Mouse (Mus musculus): ENCODE results near the gene Rsf1. TPM values are rescaled to one million over a fixed set of nuclear protein-coding genes. Genes with fewer than 3 reads are reported as not detected.

Rsf1 gene
- polyA plus RNA-seq, 1 experiment from 2014 or later: 9.5 TPM

DNA sequence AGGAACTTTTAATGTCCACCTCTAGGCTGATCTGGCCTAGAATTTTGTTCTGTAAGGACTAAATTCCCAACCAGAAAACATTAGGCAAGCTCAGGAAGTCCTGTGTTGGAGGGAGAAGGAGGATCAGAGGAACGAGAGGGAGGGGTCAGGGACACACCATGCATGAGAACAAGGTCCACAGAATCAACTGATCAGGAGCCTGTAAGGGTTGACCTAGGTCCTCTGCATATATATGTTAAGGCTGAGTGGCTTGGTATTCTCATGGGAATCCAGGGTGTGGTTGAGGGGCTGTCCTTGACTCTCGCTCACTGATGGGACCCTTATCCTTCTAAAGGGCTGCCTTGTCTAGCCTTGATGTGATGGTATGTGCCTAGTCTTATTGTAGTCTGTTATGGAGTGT lies 16.1 kb upstream of the Rsf1 start:
- Histone ChIP-seq H3K27ac (ENCODE audit: low read depth, low read length) (no peak overlapping the region), H3K4me1 (replicated peaks; ENCODE audit: control insufficient read depth, insufficient read depth, low read length) (no peaks in the 10 kb centered on the region), H3K9me3 (ENCODE audit: control insufficient read depth) (no peaks in the 10 kb centered on the region), H3K4me3 (ENCODE audit: low read depth, low read length) (no peak overlapping the region), H3K27me3 (replicated peaks; ENCODE audit: control insufficient read depth, insufficient read depth, low read length) (no peaks in the 10 kb centered on the region), H3K36me3 (ENCODE audit: control insufficient read depth, insufficient read depth) (peaks cover 4% of the 10 kb centered on the region), H3K4me2 (replicated peaks; ENCODE audit: low read depth) (no peak overlapping the region), H3K9ac (ENCODE audit: low read depth, low read length) (no peak overlapping the region)
- ATAC-seq: no peak
- WGBS: 65% methylated on average over 2 of the region's 2 CpGs
- TF ChIP-seq CTCF (IDR thresholded peaks at IDR 0.05; ENCODE audit: low read depth): no peak

DNA sequence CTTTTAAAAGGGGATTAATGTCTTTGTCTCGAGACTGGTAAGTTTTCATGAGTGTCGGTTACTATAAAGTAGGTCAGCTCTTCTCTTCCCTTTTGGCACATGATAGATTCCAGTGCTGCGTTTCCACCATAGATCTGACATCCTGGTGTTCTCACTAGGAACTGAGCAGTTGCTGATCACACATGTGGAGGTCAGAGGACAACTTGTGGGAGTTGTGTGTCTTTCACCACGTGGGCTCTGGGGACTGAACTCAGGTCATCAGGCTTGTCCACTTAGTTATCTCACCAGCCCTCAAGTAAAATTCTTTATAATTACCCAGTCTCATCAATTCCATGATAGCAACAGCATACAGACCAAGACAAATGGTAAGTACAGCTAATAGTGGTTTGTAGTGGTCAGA lies 10.3 kb upstream of the Rsf1 start:
- H3K36me3 ChIP-seq (ENCODE audit: control insufficient read depth, insufficient read depth): peaks cover 23% of the 10 kb centered on the region
- H3K4me3 ChIP-seq (ENCODE audit: low read depth, low read length): no peak overlapping the region
- no peaks in the 10 kb centered on the region for H3K9me3 ChIP-seq (ENCODE audit: control insufficient read depth)
- 75% methylated on average over 4 of the region's 4 CpGs for WGBS
- ATAC-seq: no peak
- no peak for TF ChIP-seq CTCF (IDR thresholded peaks at IDR 0.05; ENCODE audit: low read depth)
- H3K4me1 ChIP-seq (replicated peaks; ENCODE audit: control insufficient read depth, insufficient read depth, low read length): no peaks in the 10 kb centered on the region
- H3K4me2 ChIP-seq (replicated peaks; ENCODE audit: low read depth): no peak overlapping the region
- no peaks in the 10 kb centered on the region for H3K27me3 ChIP-seq (replicated peaks; ENCODE audit: control insufficient read depth, insufficient read depth, low read length)
- H3K27ac ChIP-seq (ENCODE audit: low read depth, low read length): no peak overlapping the region
- no peak overlapping the region for H3K9ac ChIP-seq (ENCODE audit: low read depth, low read length)

- Histone ChIP-seq H3K27ac (ENCODE audit: low read depth, low read length) (no peak overlapping the region), H3K27me3 (replicated peaks; ENCODE audit: control insufficient read depth, insufficient read depth, low read length) (no peaks in the 10 kb centered on the region), H3K4me2 (replicated peaks; ENCODE audit: low read depth) (no peak overlapping the region), H3K36me3 (ENCODE audit: control insufficient read depth, insufficient read depth) (peaks cover 24% of the 10 kb centered on the region), H3K9me3 (ENCODE audit: control insufficient read depth) (no peaks in the 10 kb centered on the region), H3K9ac (ENCODE audit: low read depth, low read length) (no peak overlapping the region), H3K4me1 (replicated peaks; ENCODE audit: control insufficient read depth, insufficient read depth, low read length) (no peaks in the 10 kb centered on the region), H3K4me3 (ENCODE audit: low read depth, low read length) (no peak overlapping the region)
- TF ChIP-seq CTCF (IDR thresholded peaks at IDR 0.05; ENCODE audit: low read depth): peak; percentile 65
- ATAC-seq: no peak
- WGBS: 80% methylated on average over 1 of the region's 1 CpGs
These were observed 9.3 kb upstream of the Rsf1 start for GRCm38 (mm10) chr7:97570389-97570788.

DNA sequence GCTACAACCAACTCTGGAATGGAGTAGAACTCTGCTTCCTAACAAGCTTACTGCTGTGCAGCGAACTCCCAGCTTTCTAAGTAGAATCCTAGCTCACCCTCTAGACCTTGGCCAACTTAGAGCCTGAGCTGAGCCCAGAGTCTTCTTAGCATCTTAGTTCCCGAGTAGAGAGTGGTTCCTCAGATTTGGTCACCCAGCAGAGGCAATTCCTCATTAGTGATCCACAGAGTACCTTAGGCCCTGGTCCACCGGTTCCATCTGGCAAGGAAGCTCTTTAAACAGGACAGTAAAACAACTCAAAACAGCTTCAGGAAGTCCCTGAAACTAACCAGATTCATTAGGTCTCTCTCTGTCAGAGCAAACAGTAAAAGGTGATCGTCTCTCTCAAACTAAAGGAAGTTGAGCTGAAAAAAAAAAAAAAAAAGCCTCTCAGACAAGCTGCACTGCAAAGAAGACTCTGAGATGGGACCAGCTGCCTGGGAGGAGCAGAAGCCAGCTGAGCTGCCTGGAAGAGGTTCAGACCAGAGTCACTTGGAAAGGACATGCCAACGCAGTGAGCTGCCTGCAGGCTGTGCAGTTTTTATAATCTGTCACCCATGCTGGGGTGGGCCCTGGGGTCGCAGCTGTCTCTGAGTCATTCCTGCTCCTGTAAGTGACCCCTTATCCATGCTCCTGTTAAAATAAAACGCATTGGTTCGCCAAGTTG lies 1.2 kb upstream of the Rsf1 start:
- 0 out of 2 replicates have a peak, but pooled peaks cover 5% of the 10 kb centered on the region for H3K4me1 ChIP-seq (replicated peaks; ENCODE audit: control insufficient read depth, insufficient read depth, low read length)
- ATAC-seq: no peak
- H3K9ac ChIP-seq (ENCODE audit: low read depth, low read length): peak overlapping the region; percentile 79
- no peaks in the 10 kb centered on the region for H3K27me3 ChIP-seq (replicated peaks; ENCODE audit: control insufficient read depth, insufficient read depth, low read length)
- WGBS: 23% methylated on average over 8 of the region's 8 CpGs
- peak overlapping the region; percentile 73 for H3K4me3 ChIP-seq (ENCODE audit: low read depth, low read length)
- H3K27ac ChIP-seq (ENCODE audit: low read depth, low read length): peak overlapping the region; percentile 95
- peak overlapping the region; percentile 82 for H3K4me2 ChIP-seq (replicated peaks; ENCODE audit: low read depth)
- no peaks in the 10 kb centered on the region for H3K9me3 ChIP-seq (ENCODE audit: control insufficient read depth)
- H3K36me3 ChIP-seq (ENCODE audit: control insufficient read depth, insufficient read depth): peaks cover 12% of the 10 kb centered on the region
- no peak for TF ChIP-seq CTCF (IDR thresholded peaks at IDR 0.05; ENCODE audit: low read depth)

GRCm38 (mm10) chr7:97579976-97580842 lies 520 bp downstream of the Rsf1 start:
- Histone ChIP-seq H3K27me3 (replicated peaks; ENCODE audit: control insufficient read depth, insufficient read depth, low read length) (no peaks in the 10 kb centered on the region), H3K36me3 (ENCODE audit: control insufficient read depth, insufficient read depth) (peaks cover 5% of the 10 kb centered on the region), H3K27ac (ENCODE audit: low read depth, low read length) (peak overlapping the region; percentile 95), H3K4me1 (replicated peaks; ENCODE audit: control insufficient read depth, insufficient read depth, low read length) (0 out of 2 replicates have a peak, but pooled peaks cover 5% of the 10 kb centered on the region), H3K4me3 (ENCODE audit: low read depth, low read length) (peak overlapping the region; percentile 73), H3K9me3 (ENCODE audit: control insufficient read depth) (no peaks in the 10 kb centered on the region), H3K9ac (ENCODE audit: low read depth, low read length) (peak overlapping the region; percentile 79), H3K4me2 (replicated peaks; ENCODE audit: low read depth) (peak overlapping the region; percentile 82)
- ATAC-seq: peak; percentile 19
- no peak for TF ChIP-seq CTCF (IDR thresholded peaks at IDR 0.05; ENCODE audit: low read depth)
- whole genome bisulfite sequencing: 1% methylated on average over 58 of the region's 65 CpGs

DNA sequence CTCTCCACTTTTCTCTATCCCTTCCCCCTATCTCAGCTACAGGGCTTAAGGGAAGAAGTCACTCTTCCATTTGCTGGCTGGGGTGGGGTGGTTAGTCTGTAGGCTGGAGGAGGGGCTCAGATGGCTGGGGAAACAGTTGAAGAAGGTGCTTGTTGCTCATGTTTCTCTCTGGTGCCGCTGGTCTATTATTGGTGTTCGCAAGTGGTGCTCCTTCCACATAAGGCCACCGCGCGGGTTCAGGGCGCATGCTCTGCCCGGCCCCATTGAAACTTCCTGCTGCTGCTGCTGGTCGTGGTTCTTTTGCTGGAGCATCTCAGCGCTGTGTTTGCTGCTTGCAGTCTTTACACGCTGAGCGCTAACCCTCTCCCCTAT lies 1.1 kb downstream of the Rsf1 start:
- under 1% methylated on average over 11 of the region's 11 CpGs for WGBS
- Histone ChIP-seq H3K27me3 (replicated peaks; ENCODE audit: control insufficient read depth, insufficient read depth, low read length) (no peaks in the 10 kb centered on the region), H3K9me3 (ENCODE audit: control insufficient read depth) (no peaks in the 10 kb centered on the region), H3K36me3 (ENCODE audit: control insufficient read depth, insufficient read depth) (no peaks in the 10 kb centered on the region), H3K27ac (ENCODE audit: low read depth, low read length) (peak overlapping the region; percentile 95), H3K4me2 (replicated peaks; ENCODE audit: low read depth) (peak overlapping the region; percentile 82), H3K4me3 (ENCODE audit: low read depth, low read length) (peak overlapping the region; percentile 73), H3K4me1 (replicated peaks; ENCODE audit: control insufficient read depth, insufficient read depth, low read length) (0 out of 2 replicates have a peak, but pooled peaks cover 5% of the 10 kb centered on the region), H3K9ac (ENCODE audit: low read depth, low read length) (peak overlapping the region; percentile 79; the same call in 1 of the 2 replicates)
- peak; percentile 26; the same call in 1 of the 2 replicates for ATAC-seq
- peak; percentile 47 for TF ChIP-seq CTCF (IDR thresholded peaks at IDR 0.05; ENCODE audit: low read depth)
